Mouse (Mus musculus) T-helper 2 cell (primary cell): Measurements from ENCODE around the gene Suco.

Experiments used
- in situ Hi-C: fragments of 300-600 bp; cut with MboI, MseI; formaldehyde crosslinking; loops from one replicate; pipeline ENCODE4 v1.15.1; 2025; ENCODE audit warnings: high pct_unique_total_duplicates

Suco gene

GRCm38 (mm10) chr1:161791854-161792686, 84.4 kb downstream of the Suco start:
- in situ Hi-C loops = no loop called here

DNA sequence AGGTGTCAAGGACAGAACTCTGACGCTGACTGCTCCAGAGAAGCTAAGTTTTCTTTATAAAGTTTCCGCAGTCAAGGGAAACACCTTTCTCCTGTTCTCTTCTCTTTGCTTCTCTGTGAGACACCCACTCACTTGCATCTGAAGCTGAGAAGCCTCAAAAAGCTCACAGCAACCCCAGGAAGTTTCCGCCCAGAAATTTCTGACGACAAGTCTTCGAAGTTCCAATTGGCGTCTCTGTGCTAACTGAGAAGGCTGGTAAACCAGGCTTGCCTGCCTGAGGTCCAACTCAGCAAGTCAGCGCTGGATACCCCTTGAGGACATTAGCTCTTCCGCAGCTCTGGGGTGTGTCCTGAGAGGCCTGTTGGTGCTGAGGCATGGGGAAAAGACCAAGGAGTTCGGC, 88.1 kb downstream of the Suco start, which contains the start of gene Fasl:
Gene Fasl (minus strand): TSS at position 157 of the 400 bp plus-strand sequence.
- in situ Hi-C loops = no loop called here

- in situ Hi-C loops = no loop called here
Observed at GRCm38 (mm10) chr1:161782725-161783124, 93.8 kb downstream of the Suco start.

DNA sequence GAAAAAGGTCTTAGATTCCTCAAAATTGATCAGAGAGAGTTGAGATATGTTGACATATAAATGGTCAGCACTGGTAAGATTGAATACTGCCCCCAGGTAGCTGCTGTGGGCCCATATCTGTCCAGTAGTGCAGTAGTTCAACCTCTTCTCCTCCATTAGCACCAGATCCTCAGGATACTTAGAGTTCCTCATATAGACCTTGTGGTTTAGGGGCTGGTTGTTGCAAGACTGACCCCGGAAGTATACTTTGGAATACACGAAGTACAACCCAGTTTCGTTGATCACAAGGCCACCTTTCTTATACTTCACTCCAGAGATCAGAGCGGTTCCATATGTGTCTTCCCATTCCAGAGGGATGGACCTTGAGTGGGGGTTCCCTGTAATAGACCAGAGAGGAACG, 94.9 kb downstream of the Suco start:
- in situ Hi-C loops = no loop called here

GRCm38 (mm10) chr1:161779057-161779456, 97.4 kb downstream of the Suco start:
- in situ Hi-C loops = no loop called here

DNA sequence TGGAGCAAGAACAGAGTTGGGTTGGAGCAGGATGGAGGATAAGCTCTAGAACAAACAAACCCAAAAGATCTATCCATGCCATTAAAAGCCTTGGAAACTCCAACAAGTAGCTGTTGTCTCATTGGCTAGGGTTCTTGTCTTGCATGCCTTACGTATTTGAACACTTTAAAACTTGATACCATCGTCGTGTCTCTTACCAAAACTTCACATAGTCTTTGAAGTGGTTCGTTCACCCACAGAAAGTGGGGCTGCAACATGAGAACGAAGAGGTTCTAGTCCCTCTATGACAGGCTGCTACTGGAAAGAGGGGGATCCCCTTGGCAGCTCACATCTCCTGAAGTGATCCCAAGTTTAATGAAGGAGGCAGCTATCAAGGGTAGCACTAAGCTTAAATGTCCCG, 101.3 kb downstream of the Suco start:
- in situ Hi-C loops = no loop called here

GRCm38 (mm10) chr1:161771293-161771692, 105.2 kb downstream of the Suco start:
- in situ Hi-C loops = no loop called here

GRCm38 (mm10) chr1:161769329-161769728, 107.2 kb downstream of the Suco start:
- in situ Hi-C loops = no loop called here

GRCm38 (mm10) chr1:161767101-161767524, 109.4 kb downstream of the Suco start:
- in situ Hi-C loops = no loop called here

- in situ Hi-C loops = no loop called here
Observed at GRCm38 (mm10) chr1:161766656-161767055, 109.8 kb downstream of the Suco start.
